Mouse (Mus musculus) thymus, adult 2 months (tissue): ENCODE results near the gene Gm973. TPM values are rescaled to one million over a fixed set of nuclear protein-coding genes. Genes with fewer than 3 reads are reported as not detected.

ENCODE experiments used
- DNase-seq: peaks from one replicate; pipeline ENCODE4 v3.0.0; 2021
- H3K27ac ChIP-seq: fragments of 200-500 bp; 2 replicates; pipeline ENCODE4 v1.5.1; 2012; ENCODE audit warnings: low read length, control low read depth; ENCODE audit not compliant: control insufficient read depth, insufficient read depth
- H3K27me3 ChIP-seq: fragments of 200-500 bp; 2 replicates; pipeline ENCODE4 v1.6.1; 2012; ENCODE audit warnings: mild to moderate bottlenecking, low read length, moderate library complexity, mixed read lengths; ENCODE audit not compliant: control insufficient read depth, insufficient read depth
- H3K36me3 ChIP-seq: fragments of 200-500 bp; 2 replicates; pipeline ENCODE4 v1.6.1; 2012; ENCODE audit warnings: mild to moderate bottlenecking, low read length, moderate library complexity; ENCODE audit not compliant: control insufficient read depth, insufficient read depth
- H3K4me1 ChIP-seq: fragments of 200-500 bp; replicated peaks from 2 replicates; pipeline ENCODE4 v1.6.1; 2012; ENCODE audit warnings: low read length; ENCODE audit not compliant: control insufficient read depth, insufficient read depth
- H3K4me3 ChIP-seq: fragments of 200-500 bp; 2 replicates; pipeline ENCODE4 v1.5.1; 2012; ENCODE audit warnings: mild to moderate bottlenecking, low read length, control low read depth, moderate library complexity; ENCODE audit not compliant: control insufficient read depth, insufficient read depth
- CTCF ChIP-seq: fragments of 200-500 bp; IDR thresholded peaks from 2 replicates; pipeline ENCODE4 v1.5.1; 2012; ENCODE audit warnings: mild to moderate bottlenecking, control low read depth, low read length, moderate library complexity, borderline replicate concordance; ENCODE audit not compliant: control insufficient read depth, poor library complexity, insufficient read depth; ENCODE audit errors: extremely low read depth
- POLR2A ChIP-seq: fragments of 200-500 bp; IDR thresholded peaks from 2 replicates; pipeline ENCODE4 v1.6.1; 2012; ENCODE audit warnings: mild to moderate bottlenecking, low read length, control low read depth, moderate library complexity; ENCODE audit not compliant: control insufficient read depth, poor library complexity, insufficient read depth; ENCODE audit errors: extremely low read depth
- WGBS: fragments of 180-500 bp; shearing (Covaris S2); methylation state at CpG from one replicate; pipeline ENCODE4 v1.1.7; 2018; 5-methylcytosine and 5-hydroxymethylcytosine counted together
- polyA plus RNA-seq: library from polyadenylated mRNA; depleted of rRNA; stranded (reverse); fragments of >200 nt; gene quantifications from 2 replicates; pipeline ENCODE4 v1.2.3, GENCODE M21; 2012

Gene Gm973
- polyA plus RNA-seq, 1 experiment: 0.09 TPM

- H3K27ac ChIP-seq: no peak overlapping the region
- no peaks in the 10 kb centered on the region for H3K27me3 ChIP-seq
- H3K4me1 ChIP-seq: no peaks in the 10 kb centered on the region
- TF ChIP-seq CTCF: no peak
- TF ChIP-seq POLR2A: no peak
- H3K4me3 ChIP-seq: no peak overlapping the region
- DNase-seq: no peak
- WGBS: over 99% methylated on average over 3 of the region's 3 CpGs
- H3K36me3 ChIP-seq: peaks cover 28% of the 10 kb centered on the region
Observed at GRCm38 (mm10) chr1:59651201-59651819, 135.2 kb downstream of the Gm973 start.

DNA sequence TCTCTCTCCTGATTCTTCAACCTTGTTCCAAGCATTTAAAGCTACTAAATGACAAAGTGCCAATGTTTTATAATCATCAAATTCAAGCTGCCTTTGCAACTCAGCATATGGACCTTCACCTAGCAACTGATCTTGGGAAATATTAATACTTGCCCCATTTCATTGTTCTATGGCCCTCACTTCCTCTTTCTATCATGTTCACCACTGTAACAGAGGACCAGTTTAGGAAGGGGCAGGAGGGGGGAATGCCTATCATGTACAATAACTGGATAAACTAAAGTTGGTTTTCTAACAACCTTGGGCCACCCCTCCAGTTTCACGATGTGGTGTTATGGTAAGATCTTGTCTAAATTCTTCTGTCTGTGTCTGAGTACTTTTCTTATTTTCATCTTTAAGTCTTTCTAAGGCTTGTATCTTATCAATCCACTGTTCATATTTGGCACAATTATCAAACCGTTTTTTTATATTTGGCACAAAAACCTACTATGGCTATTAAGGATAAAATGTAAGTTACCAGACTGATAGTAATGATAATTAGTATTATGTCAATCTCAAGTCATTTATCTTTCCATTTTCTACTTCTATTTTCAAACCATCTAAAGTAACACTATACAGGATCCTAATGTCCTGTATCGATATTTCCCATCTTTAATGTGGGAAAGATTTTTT lies 137.3 kb downstream of the Gm973 start:
- TF ChIP-seq POLR2A (no peak), CTCF (no peak)
- no peaks in the 10 kb centered on the region for H3K27me3 ChIP-seq
- 99% methylated on average over 3 of the region's 3 CpGs for WGBS
- H3K36me3 ChIP-seq: peaks cover 25% of the 10 kb centered on the region
- no peaks in the 10 kb centered on the region for H3K4me1 ChIP-seq
- DNase-seq: no peak
- H3K27ac ChIP-seq: no peak overlapping the region
- H3K4me3 ChIP-seq: no peak overlapping the region

DNA sequence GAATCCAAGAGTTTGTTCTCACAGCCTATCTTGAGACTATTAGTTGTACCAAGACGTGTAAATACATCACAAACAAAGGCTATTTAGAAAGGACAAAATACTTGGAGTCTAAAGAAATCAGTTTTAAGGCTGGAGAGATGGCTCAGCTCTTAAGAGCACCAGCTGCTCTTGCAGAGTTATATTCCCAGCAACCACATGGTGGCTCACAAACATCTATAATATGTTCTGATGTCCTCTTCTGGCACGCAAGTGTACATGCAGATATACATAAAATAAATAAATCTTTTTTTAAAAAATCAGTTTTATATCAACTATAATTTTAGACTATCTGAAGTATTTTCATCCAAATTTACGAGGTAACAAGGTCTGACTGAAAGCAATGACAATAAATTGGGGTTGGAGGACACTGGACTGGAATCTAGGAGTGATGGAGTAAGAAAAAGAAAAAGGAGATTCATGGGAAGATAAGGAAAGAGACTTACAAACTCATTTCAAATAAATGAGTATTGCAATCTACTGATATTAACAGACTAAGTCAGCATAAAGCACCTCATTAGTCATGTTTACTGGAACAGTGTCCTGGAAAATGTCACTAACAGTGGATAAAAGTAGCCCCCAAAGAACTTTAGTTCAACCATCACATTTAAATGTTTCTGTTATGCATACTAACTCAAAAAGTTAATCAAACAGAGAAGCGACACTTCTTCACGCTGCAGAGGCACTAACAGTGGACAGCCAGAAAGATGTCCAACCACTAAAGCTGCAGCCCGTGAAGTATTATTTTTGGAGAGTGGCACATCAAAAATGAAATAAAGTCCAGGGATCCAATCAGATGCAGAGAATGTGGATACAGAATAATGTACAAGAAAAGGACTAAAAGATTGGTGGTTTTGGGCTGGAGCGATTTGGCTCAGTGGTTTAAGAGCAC lies 140.4 kb downstream of the Gm973 start:
- Histone ChIP-seq H3K27ac (no peak overlapping the region), H3K4me3 (no peak overlapping the region), H3K27me3 (no peaks in the 10 kb centered on the region), H3K36me3 (peaks cover 16% of the 10 kb centered on the region), H3K4me1 (no peaks in the 10 kb centered on the region)
- TF ChIP-seq CTCF (no peak), POLR2A (no peak)
- DNase-seq: no peak
- WGBS: 95% methylated on average over 7 of the region's 7 CpGs

DNA sequence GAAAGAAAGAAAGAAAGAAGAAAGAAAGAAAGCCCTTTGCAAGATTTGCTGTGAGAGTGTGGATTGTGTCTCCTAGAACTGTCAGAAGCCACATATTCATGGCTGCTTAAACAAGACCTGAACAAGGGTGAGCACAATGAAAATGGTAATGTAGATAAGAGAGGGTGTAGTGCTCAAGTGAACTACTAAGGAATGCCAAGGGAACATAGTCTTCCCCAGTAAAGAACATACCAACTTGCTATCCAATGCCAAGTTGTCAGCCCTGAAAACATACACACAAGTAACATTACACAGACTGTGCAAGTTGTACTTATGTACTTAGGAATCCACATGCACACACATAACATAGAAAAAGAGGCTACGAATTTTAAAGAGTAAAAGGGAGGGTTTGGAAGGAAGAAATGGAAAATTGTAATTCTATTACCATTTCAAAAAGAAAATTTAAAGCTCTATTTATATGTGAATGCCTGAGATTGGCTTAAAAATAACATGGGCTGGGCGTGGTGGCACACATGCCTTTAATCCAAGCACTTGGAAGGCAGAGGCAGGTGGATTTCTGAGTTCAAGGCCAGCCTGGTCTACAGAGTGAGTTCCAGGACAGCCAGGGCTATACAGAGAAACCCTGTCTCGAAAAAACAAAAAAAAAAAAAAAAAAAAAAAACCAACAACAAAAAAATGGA lies 147.5 kb downstream of the Gm973 start:
- TF ChIP-seq CTCF (no peak), POLR2A (no peak)
- no peak for DNase-seq
- Histone ChIP-seq H3K36me3 (no peaks in the 10 kb centered on the region; the same call in 1 of the 2 replicates), H3K27me3 (no peaks in the 10 kb centered on the region), H3K27ac (no peak overlapping the region), H3K4me1 (no peaks in the 10 kb centered on the region), H3K4me3 (no peak overlapping the region)
- 85% methylated on average over 3 of the region's 3 CpGs for WGBS

- 70% methylated on average over 2 of the region's 2 CpGs for WGBS
- no peak for DNase-seq
- H3K27ac ChIP-seq: no peak overlapping the region
- H3K4me1 ChIP-seq: 0 out of 2 replicates have a peak, but pooled peaks cover 3% of the 10 kb centered on the region
- no peaks in the 10 kb centered on the region; the same call in 1 of the 2 replicates for H3K36me3 ChIP-seq
- no peaks in the 10 kb centered on the region for H3K27me3 ChIP-seq
- no peak for TF ChIP-seq CTCF
- no peak for TF ChIP-seq POLR2A
- H3K4me3 ChIP-seq: no peak overlapping the region
Observed at GRCm38 (mm10) chr1:59668871-59669270, 152.8 kb downstream of the Gm973 start.

DNA sequence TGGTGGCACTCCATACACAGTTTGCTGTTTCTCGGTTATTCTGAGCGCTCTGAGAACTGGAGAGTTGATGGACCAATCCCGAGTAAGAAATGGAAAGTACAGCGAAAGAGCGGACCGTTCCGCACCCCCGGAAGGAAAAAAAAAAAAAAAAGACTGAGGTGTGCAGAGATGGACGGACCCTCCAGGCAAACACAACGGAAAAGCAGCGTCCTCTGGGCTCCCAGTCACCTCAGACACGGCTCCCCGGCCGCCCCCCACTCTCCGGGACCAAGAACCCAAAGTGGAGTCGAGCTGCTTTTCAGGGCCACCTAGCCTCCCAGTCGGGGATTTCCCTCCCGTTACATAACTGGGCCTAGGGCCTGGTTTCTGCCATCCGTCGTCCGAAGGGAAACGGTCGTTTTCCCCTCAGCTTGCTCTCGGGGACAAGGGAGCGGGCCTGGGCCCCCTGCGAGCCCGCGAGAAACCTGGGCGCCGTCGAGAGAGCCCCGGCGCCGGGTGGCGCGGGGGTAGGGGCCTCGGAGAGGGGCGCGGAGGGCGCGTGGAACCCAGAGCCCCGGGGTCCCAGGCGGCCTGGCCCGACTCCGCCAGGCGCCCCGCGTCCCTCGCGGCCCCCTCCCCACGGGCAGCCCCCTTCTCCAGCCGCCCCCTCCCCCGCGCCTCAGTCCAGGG lies 154.0 kb downstream of the Gm973 start:
- WGBS: under 1% methylated on average over 54 of the region's 54 CpGs
- TF ChIP-seq CTCF (no peak), POLR2A (no peak)
- DNase-seq: peak; percentile 39

More for the DNA sequence above, 154.0 kb downstream of the Gm973 start:
- H3K36me3 ChIP-seq: no peaks in the 10 kb centered on the region; the same call in 1 of the 2 replicates
- no peaks in the 10 kb centered on the region for H3K27me3 ChIP-seq
- H3K4me1 ChIP-seq: 0 out of 2 replicates have a peak, but pooled peaks cover 3% of the 10 kb centered on the region
- H3K4me3 ChIP-seq: peak overlapping the region; percentile 93
- H3K27ac ChIP-seq: peak overlapping the region; percentile 72; the same call in 1 of the 2 replicates
